Mouse (Mus musculus): ENCODE measurements around the gene Fam213b.

GRCm38 (mm10) chr4:154944121-154944590 lies 45.2 kb upstream of the Fam213b start:
- TF ChIP-seq POLR2A (IDR thresholded peaks at IDR 0.05; ENCODE audit: insufficient read length, low read depth), result no peak
- TF ChIP-seq USF1 (IDR thresholded peaks at IDR 0.05; ENCODE audit: low read depth), result no peak
- no peak for TF ChIP-seq MYOG (IDR thresholded peaks at IDR 0.05; ENCODE audit: control insufficient read depth in 1 of 3, insufficient read depth in 1 of 3, insufficient read length in 2 of 3, low read depth in 2 of 3)
- no peak for TF ChIP-seq TCF12 (IDR thresholded peaks at IDR 0.05; ENCODE audit: insufficient read depth, poor library complexity, severe bottlenecking)
- no peak for TF ChIP-seq E2F4 (IDR thresholded peaks at IDR 0.05; ENCODE audit: insufficient read depth)
- TF ChIP-seq CEBPB (IDR thresholded peaks at IDR 0.05; ENCODE audit: insufficient read depth, poor library complexity, severe bottlenecking), result no peak
- no peak for TF ChIP-seq TCF3 (IDR thresholded peaks at IDR 0.05; ENCODE audit: insufficient read length, low read depth)
- no peak for TF ChIP-seq MAX (IDR thresholded peaks at IDR 0.05; ENCODE audit: low read depth)
- TF ChIP-seq MYOD1 (IDR thresholded peaks at IDR 0.05; ENCODE audit: control insufficient read depth in 1 of 3, insufficient read length in 2 of 3, low read depth in 2 of 3), result no peak
- TF ChIP-seq REST (IDR thresholded peaks at IDR 0.05; ENCODE audit: insufficient read depth, insufficient read length), result no peak
- no peak for TF ChIP-seq POLR2AphosphoS2 (IDR thresholded peaks at IDR 0.05; ENCODE audit: insufficient read length, low read depth)
- TF ChIP-seq SRF (IDR thresholded peaks at IDR 0.05; ENCODE audit: control insufficient read depth, insufficient read length, low read depth), result no peak

Measured in myocyte (in vitro differentiated cells).